Mouse (Mus musculus): ENCODE data around the gene Scamp2.

Gene Scamp2

DNA sequence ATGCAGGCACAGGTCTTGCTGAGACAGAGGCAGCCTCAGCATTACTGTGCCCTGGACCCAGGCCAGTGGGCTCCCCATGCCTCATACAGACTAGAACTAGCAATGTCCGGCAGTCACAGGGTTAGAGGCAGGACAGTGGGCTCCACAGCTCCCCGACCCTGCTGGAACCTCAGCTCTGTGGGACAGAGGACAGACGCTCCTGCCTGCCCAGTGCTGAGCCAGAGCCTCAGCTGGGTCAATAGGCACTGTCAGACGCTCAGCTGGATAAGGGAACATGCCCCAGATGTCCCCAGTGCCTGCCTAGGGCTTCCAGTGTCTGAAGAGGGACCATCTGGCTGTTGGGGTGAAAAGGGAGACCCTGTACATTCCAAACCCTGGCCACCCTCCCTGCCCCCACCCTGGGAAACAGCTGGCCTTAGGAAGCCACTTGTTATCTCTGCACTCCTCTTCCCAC lies 37.2 kb downstream of the Scamp2 start:
- no peak for DNase-seq

DNA sequence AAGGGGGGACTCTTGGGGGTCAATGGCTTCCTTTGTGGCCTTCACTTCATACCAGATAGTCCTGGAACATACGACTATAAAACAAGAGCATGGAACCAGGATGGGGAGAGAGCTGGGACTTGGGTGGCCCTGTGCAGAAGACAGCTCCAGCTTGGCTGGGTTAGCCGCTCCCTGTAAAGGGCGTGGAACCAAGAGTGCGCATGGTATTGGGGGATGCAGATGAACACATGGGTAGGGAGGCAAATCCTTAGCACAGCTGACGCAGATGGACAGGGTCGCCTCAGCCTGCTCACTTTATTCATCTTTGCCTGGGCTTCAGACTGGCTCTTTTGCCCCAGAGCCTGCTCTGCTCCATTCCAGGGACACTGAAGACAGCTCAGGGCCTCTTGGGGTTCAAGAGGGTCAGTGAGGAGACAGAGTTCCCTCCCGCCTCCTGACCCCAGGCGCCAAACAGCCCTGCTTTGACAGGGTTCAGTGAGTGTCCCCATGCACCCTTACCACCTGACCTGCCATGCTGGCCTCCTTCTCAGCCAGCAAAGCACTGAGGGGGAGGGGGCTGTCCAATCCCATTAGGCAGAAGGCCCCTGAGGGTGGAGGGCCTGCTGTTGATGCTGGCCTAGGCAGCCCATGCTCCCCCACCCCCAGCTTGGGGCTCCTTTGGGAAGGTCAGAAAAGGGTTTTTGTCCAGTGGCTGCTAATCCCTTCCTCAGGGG lies 38.3 kb downstream of the Scamp2 start:
- DNase-seq: no peak

DNA sequence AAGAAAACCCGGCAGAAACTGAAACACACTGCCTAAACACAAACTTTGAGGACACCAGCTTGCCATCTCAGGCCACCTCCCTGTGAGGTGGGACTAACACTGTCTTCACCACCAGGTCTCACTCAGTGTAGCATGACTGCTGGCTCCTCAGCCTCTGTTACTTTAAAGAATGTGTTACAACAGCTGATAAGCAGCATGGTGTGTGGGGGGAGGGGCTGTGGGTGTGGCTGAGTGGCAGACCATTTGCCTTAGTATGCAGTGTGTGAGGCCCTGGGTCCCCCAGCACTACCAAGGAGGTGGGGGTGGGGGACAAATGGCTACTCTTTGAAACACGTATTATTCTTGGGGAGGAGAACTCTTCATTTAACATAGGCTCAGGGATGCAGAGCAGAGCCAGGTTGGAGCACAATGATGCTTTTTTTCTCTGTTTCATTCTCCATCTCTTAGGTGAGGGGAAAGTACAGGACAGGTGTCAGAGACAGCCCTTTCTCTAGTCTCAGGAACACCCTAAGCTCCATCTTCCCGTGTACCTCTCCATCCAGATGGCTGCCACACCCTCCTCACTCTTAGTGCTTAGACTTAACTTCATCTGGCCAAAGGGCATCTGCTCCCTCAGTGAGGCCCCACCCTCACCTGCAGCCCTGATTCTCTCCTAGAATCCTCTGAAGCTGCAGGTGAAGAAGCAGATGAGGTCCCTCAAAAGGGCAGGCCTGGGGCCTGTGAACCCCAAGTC lies 40.0 kb downstream of the Scamp2 start:
- DNase-seq: no peak

DNA sequence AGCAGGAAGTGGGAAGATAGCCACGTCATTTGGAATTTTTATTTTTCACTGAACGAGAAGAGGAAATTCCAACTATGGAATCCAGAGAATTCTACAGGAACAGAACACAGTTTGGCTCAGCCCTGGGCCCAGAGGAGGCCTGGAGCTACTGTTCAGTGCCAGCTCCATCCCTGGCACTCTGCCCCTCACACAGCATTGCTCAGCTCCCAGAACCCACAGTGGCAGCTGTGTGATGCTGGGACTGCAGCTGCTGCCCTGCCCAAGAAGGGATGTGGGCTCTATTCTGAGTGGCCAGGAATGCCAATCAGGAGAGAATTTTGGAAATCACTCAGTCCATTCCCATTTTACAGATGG lies 40.6 kb downstream of the Scamp2 start:
- DNase-seq: peak; percentile 75

DNA sequence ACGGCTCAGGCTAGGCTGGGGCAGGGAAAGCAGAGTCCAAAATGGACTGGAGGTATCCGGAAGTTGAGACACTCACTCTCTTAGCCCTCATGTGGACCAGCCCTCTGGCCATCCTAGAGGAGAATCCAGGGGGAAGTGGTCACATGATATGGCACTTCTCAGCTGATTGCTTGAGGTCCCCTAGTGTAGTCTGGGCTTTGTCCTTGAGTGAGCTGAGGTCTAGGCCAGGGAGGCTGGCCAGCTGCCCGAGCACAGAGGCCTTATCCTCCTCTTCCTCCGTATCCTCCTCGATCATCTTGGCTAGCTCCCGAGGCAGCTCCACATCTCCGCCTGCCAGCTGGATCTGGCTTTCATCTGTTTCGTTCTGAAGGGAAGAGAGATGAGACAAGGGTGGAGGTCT lies 41.4 kb downstream of the Scamp2 start:
- no peak for DNase-seq

DNA sequence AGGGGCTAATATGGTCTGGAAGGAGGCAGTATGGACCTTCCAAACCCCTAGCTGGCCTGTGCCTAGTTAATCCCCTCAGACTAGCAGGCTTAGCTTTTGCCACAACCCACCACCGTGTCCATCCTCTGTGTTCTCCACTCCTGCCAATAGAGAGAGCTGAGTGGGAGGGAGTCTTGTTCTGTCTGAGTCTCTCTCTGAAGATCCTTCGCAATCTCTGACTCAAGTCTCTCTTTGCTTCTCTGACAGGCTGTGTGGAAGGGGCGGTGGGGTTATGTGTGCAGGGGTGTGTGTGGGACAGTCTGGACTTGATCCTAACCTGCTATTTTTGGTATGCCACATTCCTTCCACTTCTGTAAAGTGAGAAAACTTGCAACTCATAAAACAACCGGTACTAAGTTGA lies 44.1 kb downstream of the Scamp2 start:
- DNase-seq: no peak

DNA sequence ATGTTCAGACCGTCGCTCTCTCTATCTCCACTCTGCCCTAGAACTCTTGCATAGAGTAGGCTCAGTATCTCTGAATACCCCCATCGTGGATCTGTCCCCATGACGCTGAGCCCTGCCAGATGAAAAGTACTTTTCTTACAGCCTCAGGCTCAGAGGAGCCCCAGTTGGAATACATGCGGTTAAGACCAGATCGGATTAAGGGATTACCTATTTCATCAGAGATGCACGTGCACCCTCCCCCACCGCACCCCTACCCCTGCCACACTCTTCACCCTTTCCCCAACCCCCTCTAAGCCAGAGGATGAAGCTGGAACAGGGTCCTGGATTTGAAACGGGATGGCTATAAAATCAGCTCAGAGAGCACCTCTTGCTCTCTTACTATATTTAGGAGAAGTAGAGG lies 44.8 kb downstream of the Scamp2 start:
- no peak for DNase-seq

DNA sequence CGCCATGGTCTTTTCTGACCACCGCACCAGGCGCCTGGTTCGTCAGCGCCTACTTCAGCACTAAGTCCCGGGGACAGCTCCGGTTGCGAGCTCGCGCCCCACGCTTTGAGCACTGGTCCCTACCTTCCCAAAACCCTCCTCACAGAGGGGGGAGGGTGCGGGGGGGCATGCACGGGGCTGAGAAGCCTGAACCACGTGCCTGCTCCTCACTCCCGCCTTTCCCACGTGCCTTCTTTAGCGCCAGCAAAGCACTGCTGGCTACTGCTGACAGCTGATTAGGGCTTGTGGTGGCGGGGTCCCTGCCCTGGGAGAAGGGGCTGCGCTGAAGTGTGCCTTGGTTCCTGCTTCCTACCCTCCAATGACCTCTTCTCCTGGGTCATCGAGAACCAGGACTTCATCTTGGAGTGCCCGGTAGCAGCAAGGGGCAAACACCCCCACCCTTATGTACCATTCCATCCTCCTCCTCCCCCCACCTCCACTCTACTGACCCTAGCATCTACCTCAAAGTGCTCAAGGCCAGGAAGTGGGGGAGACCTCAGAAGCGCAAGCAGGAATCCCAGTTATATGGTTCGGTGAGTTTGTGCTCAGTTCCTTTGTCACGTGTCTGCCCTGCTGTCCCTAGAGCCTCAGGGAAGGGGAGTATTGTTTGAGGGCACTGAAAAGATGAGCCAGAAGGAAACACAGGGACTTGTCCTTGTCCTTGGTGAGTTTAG lies 45.6 kb downstream of the Scamp2 start, which contains the start of gene Cplx3:
TSS of gene Cplx3 (minus strand) at position 143 of the 713 bp plus-strand sequence.
- DNase-seq: no peak

DNA sequence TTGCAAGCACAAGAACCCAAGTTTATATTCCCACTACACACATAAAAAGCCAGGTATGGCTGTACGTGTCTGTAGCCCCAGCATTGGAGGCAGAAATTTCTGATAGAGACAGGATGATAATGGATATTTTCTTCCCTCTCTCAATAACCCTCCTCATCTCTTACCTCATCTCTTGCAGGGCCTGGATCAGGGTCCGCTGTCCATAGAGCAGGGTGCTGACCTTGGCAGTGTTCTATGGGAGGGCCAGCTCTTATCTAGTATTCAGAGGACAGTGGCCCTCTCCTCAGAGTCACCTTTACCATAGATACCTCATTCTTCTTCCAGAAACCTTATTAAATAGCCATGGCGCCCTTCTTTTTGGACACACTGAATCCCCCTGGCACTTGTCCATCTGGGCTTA lies 49.1 kb downstream of the Scamp2 start:
- DNase-seq: no peak

DNA sequence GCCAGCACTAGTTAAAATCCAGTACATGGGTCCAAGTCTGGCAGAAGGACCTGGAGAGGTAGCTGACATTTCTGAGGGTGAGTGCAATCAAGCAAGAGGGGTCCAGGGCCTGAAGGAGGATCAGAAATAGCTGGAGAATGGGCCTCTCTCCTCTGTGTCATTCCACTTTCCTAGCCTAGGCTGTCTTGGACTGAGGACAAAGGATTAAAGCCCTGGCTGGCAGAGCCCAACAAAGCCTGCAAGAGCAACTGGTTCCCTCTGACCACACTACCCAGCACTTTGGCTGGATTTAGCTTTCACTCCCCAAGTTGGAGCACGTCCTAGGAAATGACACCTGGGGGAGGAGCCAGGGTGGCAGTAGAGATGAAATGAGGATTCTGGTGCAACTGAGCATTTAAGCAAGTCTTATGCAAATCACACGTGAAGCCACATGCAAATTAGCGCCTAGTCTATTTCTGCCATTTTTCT lies 49.6 kb downstream of the Scamp2 start:
- DNase-seq: no peak

DNA sequence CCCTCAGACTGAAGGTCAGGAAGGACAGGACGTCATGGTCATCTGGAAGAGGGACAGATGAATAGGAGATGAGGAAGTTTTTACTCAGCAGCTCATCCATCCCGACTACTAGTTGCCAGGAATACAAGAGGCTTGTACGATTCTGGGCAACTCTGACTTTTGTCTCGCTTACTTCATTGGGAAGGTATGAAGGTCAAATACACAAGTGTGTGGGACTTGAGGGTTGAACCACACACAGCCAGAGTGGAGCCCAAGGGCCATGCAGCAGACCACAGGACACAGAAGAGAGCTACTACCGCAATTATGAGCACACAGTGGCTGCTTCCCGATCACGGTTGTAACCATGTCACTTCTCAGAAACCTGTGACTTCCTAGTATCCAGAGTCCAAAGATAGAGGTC lies 51.8 kb downstream of the Scamp2 start:
- DNase-seq: no peak

DNA sequence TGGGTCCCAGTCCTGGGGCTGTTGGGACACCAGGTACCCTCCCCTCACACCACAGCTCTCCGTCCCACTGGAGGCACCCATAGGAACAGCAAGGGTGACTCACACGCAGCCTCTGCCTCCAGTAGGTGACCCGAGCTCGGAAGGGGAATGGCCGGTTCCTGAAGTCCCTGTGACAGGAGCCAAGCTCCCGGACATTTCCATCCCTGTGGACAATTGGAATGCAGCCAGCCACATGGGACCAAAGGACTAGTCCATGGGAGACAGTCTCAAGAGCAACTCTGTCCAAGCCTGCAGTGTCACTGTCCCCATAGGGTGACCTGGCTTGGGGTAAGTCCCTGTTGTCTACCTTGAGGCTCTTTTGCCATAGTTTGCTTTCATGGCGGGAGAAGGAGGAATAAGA lies 53.2 kb downstream of the Scamp2 start:
- DNase-seq: no peak

DNA sequence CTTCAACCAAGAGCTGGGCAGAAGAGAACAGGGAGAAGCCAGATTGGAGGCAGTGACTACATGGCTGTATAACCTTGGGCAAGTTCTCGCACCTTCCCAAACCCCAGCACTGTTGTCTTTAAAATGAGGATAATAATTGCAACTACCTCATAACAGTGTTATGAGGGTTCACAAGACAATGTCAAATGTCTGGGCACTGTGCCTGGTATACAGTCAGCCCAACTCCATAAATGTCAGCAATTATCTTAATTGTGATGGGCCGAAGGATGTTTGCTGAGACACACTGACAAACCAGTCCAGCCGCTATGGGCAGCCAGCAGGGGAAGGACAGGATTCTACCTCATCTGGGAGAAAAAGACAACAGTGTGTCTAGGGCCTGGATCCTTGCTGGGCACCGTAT lies 54.0 kb downstream of the Scamp2 start:
- DNase-seq: no peak

DNA sequence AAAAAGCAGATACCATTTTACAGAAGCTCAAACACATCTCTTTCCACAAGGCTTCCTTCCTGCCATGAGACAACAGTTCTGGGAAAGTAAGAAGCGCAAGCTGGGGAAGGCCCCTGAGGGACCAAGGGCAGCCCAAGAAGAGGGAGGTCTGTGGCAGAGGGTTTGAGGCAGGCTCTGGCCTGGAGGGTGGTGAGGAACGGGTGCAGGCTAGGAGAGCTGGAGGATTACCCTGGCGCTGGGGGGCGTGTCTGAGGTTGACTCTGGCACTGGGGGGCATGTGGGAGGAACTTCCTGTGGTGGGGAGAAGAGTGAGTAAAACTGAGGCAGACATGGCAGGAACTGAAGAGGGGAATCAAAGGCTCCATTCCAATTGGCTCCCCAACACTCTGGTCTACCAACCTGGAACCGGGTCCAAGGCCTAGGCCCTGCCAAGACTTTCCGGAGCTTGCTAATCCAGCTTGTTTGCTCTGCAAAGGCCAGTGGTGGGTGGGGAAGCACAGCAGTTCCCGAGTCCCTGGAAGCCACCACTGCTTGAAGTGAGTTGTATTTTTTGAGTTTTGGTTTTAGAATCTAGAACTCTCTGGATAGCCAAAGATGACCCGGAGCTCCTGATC lies 56.9 kb downstream of the Scamp2 start:
- DNase-seq: no peak

DNA sequence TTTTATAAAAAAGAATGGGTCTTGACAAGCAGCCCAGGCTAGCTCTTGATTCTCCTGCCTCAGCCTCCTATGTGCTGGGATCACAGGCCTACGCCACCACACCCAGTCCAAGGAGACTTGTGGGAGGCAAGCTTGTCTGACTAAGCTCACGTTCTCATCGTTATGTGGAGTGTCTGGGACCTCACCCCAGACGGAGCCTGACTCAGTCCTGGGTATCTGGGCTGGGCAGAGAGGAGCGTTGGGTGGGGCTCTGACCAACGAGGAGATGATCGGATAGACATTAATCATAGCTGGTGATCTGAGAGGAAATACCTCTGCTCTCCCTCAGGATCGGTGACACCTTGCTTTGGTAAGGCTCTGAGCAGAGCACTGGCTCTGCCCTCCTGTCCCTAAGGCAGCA lies 58.1 kb downstream of the Scamp2 start:
- no peak for DNase-seq

DNA sequence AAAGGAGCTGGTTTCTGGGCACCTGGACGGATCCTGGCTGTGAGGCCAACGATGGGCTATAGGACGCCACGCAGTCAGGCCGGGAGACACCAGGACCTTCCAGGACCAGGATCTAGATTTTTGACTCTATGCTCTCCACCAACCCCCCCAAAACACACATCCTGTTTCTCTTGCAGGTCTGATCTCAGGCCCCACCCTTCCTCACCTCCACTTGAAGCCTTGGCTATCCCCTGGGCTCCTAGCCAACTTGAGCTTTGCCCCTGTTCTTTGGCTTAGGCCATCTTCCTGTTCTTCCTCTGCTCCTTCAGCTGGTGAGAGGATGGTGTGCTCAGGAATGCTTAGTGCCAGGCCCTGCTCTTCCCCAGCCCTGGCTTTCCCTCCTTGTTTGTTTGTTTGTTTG lies 59.9 kb downstream of the Scamp2 start, which contains the start of gene Lman1l:
TSS of gene Lman1l (minus strand) at position 101 of the 400 bp plus-strand sequence.
- DNase-seq: no peak

DNA sequence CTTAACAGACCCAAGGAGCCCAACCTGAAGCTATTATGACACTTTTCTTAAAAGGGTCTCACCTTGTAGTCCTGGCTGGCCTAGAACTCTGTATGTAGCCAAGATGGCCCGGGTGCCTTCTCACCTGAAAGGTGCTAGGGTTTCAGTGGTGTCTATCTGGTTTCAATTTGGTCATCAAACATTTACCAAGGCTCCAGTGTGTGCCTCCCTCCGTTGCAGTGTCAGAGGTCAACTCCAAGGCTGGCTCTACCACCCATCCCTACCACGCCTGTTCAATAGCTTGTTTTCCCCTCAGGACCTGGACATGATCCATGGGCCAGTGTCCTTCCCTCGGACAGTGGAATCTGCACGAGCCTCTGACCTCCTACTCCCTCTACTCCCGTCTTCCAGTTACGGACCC lies 63.6 kb downstream of the Scamp2 start:
- no peak for DNase-seq

DNA sequence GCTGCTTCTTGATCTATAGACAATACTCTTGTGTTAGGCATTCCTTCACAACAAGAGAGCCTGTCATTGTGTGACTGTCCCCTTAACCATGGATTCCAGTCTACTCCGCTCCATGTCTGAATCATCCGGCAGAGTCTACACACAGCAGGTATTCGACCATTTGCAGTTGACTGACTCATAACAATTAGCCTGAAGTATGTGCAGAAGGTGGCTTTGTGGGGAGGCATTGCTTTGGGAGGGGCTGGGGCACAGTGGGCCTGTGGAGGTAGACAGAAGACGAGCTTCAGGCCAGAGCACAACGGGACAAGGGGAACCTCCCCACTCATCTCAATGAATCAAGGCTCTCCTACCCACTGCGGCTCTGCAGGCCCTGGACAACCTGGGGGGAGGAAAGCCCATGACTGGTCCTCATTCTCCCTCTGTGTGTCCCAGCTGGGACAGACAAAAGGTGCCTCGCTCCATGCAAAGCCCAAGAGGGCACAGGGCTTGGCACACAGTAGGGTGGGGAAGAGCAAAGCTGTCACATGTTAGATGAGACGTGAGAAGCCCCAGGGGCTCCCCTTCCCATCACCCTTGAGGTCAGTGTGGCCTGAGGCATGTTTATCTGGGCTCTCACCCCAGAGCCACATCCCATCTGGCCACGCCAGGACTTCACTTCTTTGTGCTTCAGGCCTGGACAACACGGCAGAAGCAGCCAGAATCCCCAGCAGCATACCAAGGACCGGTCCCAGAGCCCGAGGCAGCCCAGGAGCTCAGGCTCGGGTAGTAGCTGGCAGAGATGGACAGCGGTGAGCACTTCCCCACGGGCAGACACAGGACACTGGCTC lies 65.1 kb downstream of the Scamp2 start:
- DNase-seq: no peak

DNA sequence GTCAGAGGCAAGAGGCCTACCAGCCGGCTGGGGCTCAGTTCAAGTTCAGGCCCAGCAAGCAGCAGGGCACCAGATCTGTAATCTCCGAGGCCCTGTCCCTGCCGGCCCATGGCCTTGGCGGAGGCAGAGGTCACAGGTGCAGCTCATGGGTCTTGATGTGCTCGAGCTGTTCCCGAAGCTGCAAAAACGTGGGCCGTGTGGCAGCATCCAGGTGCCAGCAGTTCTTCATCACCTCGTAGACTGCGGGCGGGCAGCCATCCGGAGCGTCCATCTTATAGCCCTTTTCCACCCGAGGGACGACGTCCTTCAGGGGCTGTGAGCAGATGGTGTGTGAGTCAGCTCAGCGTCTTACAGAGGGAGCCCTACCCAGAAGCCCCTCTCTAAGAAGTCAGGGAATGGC lies 66.4 kb downstream of the Scamp2 start:
- DNase-seq: no peak

DNA sequence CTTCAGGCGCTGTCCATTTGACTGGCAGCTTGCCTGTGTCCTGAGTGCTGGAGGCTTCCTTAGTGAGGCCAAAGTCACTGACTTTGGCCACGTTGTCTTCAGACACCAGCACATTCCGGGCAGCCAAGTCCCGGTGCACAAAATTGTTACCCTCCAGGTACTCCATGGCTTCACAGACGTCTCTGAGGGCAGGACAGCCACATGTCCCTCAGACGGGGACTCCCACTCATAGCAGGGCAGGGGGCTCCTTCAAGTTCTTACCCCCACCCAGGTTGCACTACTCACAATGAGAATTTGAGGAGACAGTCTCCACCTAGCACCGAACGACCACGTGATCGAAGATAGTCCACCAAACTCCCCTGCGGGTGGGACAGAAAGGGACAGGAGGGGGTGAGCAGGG lies 67.1 kb downstream of the Scamp2 start:
- DNase-seq: no peak

DNA sequence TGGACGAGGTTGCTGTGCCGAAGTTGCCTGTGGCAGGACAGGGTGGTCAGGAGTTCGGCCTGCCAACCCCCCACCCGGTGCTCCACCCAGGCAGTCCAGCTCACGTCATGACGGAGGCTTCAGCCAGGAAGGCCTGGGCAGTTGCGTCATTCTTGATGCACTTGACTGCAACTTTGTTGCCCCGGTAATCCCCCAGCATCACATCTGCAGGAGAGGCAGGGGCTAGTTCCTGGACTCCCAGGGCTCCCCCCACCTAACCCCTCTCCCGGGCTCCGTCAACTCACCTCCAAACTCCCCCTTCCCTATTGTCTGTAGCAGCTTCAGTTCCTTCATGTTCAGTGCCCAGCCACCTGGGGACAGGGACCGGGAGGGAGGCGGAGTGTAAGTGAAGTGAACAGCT lies 68.0 kb downstream of the Scamp2 start:
- DNase-seq: no peak

DNA sequence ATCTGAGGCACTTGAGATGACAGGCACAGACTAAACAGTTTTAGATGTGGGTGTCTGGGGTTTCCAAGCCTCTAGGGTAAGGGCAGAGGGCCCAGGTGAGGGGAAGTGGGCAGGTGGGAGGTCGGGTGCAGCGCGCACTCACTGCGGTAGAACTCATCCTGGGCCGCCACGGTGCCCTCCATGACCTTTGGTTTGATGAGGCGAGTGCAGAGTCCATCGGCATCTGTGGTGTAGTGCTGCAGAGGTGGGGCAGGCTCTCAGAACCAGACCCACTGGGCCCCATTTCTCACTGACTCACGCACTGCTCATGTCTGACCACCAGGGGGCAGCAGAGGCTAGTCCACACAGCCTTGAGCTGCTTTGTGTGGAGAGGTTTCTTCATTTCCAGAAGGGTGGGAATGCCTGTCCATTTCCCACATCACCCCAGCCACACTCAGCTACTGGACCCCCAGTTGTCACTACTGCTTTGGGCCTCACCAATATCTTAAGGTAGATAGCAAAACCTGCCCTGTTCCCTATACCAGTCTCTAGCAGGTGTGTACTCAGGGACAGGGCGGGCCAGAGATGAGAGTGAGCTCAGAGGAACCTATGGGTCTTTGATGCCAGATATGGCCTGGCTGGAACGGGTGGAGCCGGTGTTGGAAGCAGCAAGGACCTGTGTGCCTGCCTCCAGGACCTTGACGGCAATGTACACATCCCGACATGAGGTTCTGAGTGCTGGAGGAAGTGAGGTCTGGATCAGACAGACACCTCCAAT lies 68.6 kb downstream of the Scamp2 start:
- DNase-seq: peak; percentile 77
